Mouse (Mus musculus) small intestine, adult 2 months (tissue): ENCODE data around the gene Cabp7. TPM values are rescaled to one million over a fixed set of nuclear protein-coding genes. Genes with fewer than 3 reads are reported as not detected.
A peak's percentile ranks its signal among the peaks of the same experiment; 100 is the strongest.

Source experiments
- H3K27ac ChIP-seq: fragments of 200-500 bp; 2 replicates; pipeline ENCODE4 v1.5.1; 2012; ENCODE audit warnings: low read depth, low read length, control low read depth, inconsistent platforms; ENCODE audit not compliant: insufficient read depth
- H3K27me3 ChIP-seq: fragments of 200-500 bp; 2 replicates; pipeline ENCODE4 v1.6.1; 2012; ENCODE audit warnings: mild to moderate bottlenecking, moderate library complexity, low read length, inconsistent platforms; ENCODE audit not compliant: control insufficient read depth, insufficient read depth
- H3K36me3 ChIP-seq: fragments of 200-500 bp; 2 replicates; pipeline ENCODE4 v1.6.1; 2012; ENCODE audit warnings: mild to moderate bottlenecking, low read length, control low read depth, inconsistent platforms; ENCODE audit not compliant: control insufficient read depth, insufficient read depth
- H3K4me1 ChIP-seq: fragments of 200-500 bp; 2 replicates; pipeline ENCODE4 v1.6.1; 2012; ENCODE audit warnings: low read length, inconsistent platforms, mixed read lengths; ENCODE audit not compliant: control insufficient read depth, insufficient read depth, insufficient read length
- H3K4me3 ChIP-seq: fragments of 200-500 bp; 2 replicates; pipeline ENCODE4 v1.5.1; 2012; ENCODE audit warnings: low read depth, mild to moderate bottlenecking, control low read depth, inconsistent platforms, low read length, moderate library complexity
- CTCF ChIP-seq: fragments of 200-500 bp; IDR thresholded peaks from 2 replicates; pipeline ENCODE4 v1.5.1; 2012; ENCODE audit warnings: low read depth, mild to moderate bottlenecking, control low read depth, inconsistent platforms, low read length, moderate library complexity, mixed read lengths; ENCODE audit not compliant: insufficient replicate concordance, insufficient read length; ENCODE audit errors: extremely low read depth
- POLR2A ChIP-seq: fragments of 200-500 bp; IDR thresholded peaks from 2 replicates; pipeline ENCODE4 v1.6.1; 2012; ENCODE audit warnings: low read depth, mild to moderate bottlenecking, control low read depth, inconsistent platforms, low read length, moderate library complexity
- WGBS: fragments of 180-500 bp; shearing (Covaris S2); methylation state at CpG from one replicate; pipeline ENCODE4 v1.1.7; 2018; 5-methylcytosine and 5-hydroxymethylcytosine counted together
- polyA plus RNA-seq: library from polyadenylated mRNA; depleted of rRNA; stranded (reverse); fragments of >200 nt; gene quantifications from 2 replicates; pipeline ENCODE4 v1.2.3, GENCODE M21; 2012

Gene Cabp7
- polyA plus RNA-seq, 1 experiment: not detected

GRCm38 (mm10) chr11:4697043-4697983 is 49.3 kb downstream of the Cabp7 start:
- Histone ChIP-seq H3K36me3 (peaks cover 17% of the 10 kb centered on the region), H3K4me3 (no peak overlapping the region), H3K4me1 (no peaks in the 10 kb centered on the region), H3K27ac (no peak overlapping the region), H3K27me3 (no peaks in the 10 kb centered on the region)
- WGBS: 32% methylated on average over 7 of the region's 7 CpGs
- TF ChIP-seq CTCF: peak; percentile 10; the same call in 1 of the 2 replicates
- TF ChIP-seq POLR2A: no peak

- 54% methylated on average over 11 of the region's 11 CpGs for WGBS
- no peaks in the 10 kb centered on the region for H3K36me3 ChIP-seq
- TF ChIP-seq POLR2A (no peak), CTCF (no peak)
These were observed 54.4 kb downstream of the Cabp7 start for GRCm38 (mm10) chr11:4692162-4692561.

GRCm38 (mm10) chr11:4691213-4691612 is 55.4 kb downstream of the Cabp7 start:
- no peak overlapping the region for H3K4me3 ChIP-seq
- no peaks in the 10 kb centered on the region for H3K36me3 ChIP-seq
- 80% methylated on average over 10 of the region's 10 CpGs for WGBS
- no peak overlapping the region for H3K27ac ChIP-seq
- H3K4me1 ChIP-seq: peaks cover 6% of the 10 kb centered on the region; the same call in 1 of the 2 replicates
- no peaks in the 10 kb centered on the region for H3K27me3 ChIP-seq
- TF ChIP-seq POLR2A: no peak
- no peak for TF ChIP-seq CTCF

More at GRCm38 (mm10) chr11:4692162-4692561, 54.4 kb downstream of the Cabp7 start:
- Histone ChIP-seq H3K27me3 (no peaks in the 10 kb centered on the region), H3K4me1 (peaks cover 6% of the 10 kb centered on the region; the same call in 1 of the 2 replicates), H3K4me3 (no peak overlapping the region), H3K27ac (no peak overlapping the region)

- WGBS: 80% methylated on average over 7 of the region's 7 CpGs
- H3K36me3 ChIP-seq: no peaks in the 10 kb centered on the region
- no peak for TF ChIP-seq POLR2A
- TF ChIP-seq CTCF: no peak
- peaks cover 6% of the 10 kb centered on the region; the same call in 1 of the 2 replicates for H3K4me1 ChIP-seq
- H3K4me3 ChIP-seq: no peak overlapping the region
- no peak overlapping the region for H3K27ac ChIP-seq
- no peaks in the 10 kb centered on the region for H3K27me3 ChIP-seq
These were observed 56.2 kb downstream of the Cabp7 start for GRCm38 (mm10) chr11:4690353-4690752.

DNA sequence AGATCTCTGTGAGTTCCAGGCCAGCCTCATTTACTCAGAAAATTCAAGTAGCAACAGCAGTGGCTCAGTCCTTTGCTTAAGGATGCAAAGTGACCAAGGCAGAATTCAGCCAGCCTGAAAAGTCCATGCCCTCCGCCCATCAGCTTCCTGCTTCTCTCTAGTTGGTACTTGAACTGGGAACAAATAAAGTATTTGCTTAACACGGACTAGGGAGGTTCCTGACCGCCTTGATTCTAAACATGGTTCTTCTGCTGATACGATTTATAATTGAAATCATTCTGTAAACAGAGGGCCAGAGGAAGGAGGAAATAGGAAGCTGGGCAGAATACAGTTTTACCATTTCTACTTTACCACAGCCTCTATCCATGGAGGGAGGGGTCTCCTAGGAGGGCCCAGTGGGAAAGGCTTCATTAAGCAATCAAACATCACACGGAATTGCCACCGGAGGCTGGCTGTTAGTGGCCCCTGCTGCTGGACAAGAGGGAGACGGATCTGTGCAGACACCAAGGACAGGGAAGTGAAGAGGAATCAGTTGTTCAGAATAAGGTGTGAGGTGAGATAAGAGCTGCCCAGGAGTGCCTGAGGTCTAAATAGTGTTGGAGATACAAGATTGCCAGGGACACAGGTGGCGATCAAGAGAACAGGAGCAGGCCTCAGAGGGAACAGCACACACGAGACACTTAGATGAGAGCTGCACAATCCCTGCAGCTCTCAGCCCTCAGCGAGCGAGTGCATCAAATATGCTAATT is 57.8 kb downstream of the Cabp7 start:
- H3K36me3 ChIP-seq: no peaks in the 10 kb centered on the region
- H3K27ac ChIP-seq: no peak overlapping the region
- no peak overlapping the region for H3K4me3 ChIP-seq
- H3K4me1 ChIP-seq: peaks cover 6% of the 10 kb centered on the region; the same call in 1 of the 2 replicates
- 28% methylated on average over 11 of the region's 11 CpGs for WGBS
- TF ChIP-seq POLR2A (no peak), CTCF (no peak)
- H3K27me3 ChIP-seq: no peaks in the 10 kb centered on the region

- no peaks in the 10 kb centered on the region for H3K27me3 ChIP-seq
- H3K36me3 ChIP-seq: peaks cover 6% of the 10 kb centered on the region
- TF ChIP-seq POLR2A: no peak
- no peak for TF ChIP-seq CTCF
- peaks cover 6% of the 10 kb centered on the region; the same call in 1 of the 2 replicates for H3K4me1 ChIP-seq
- no peak overlapping the region for H3K27ac ChIP-seq
- WGBS: 58% methylated on average over 3 of the region's 3 CpGs
- no peak overlapping the region for H3K4me3 ChIP-seq
These were observed 58.7 kb downstream of the Cabp7 start for GRCm38 (mm10) chr11:4687874-4688273.
